Comparison of ENCODE assay signal across 11 mouse cellular contexts in the genomic region with DNA sequence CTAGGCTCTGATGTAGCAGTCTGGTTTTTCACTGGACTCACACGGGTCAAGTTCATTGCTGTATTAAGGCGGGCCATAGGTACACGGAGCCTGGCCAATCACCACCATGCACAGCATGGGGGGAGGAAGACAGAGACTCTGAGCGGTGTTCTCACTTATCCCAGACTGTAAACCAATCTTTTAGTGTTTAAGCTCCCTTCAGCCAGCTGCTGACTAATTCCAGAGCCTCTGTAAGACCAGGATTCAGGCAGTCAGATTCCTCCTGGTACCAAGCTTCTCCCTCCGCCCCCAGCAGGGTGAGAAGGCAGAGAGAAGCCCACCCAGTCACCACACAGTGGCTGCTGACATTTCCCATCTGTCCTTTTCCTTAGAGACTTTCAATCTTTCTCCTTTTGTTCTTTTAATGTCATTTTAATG. TPM values are rescaled to one million over a fixed set of nuclear protein-coding genes. Genes with fewer than 3 reads are reported as not detected.
DNase-seq lines count a peak whose midpoint lies in the region; ATAC-seq and TF ChIP-seq lines count a peak whose summit lies in the region.
"Had no signal": no experiment of that assay in that cellular context is flagged by ENCODE, and none has a peak within 500 bp of the region (broad histone marks: within the 10 kb centered on the region; RNA-seq: fewer than 3 reads in every experiment).

No protein-coding gene starts in this region.

- no peak overlapping the region for H3K27ac ChIP-seq in kidney, postnatal 0 days
- no peak overlapping the region for H3K27ac ChIP-seq in embryonic facial prominence, embryonic 11.5 days (replicated peaks; ENCODE audit: low read depth, low read length)
- no peak overlapping the region for H3K27ac ChIP-seq in limb, embryonic 12.5 days
- H3K27ac ChIP-seq in heart, adult 2 months, result no peak overlapping the region
- H3K27ac ChIP-seq: liver, embryonic 14.5 days had no signal

- H3K36me3 ChIP-seq in kidney, postnatal 0 days (ENCODE audit: insufficient read depth, low read length), result no peaks in the 10 kb centered on the region
- no peaks in the 10 kb centered on the region for H3K36me3 ChIP-seq in embryonic facial prominence, embryonic 11.5 days (replicated peaks; ENCODE audit: control insufficient read depth, insufficient read depth, low read depth, low read length)
- H3K36me3 ChIP-seq in limb, embryonic 12.5 days, result no peaks in the 10 kb centered on the region
- no peaks in the 10 kb centered on the region for H3K36me3 ChIP-seq in heart, adult 2 months (ENCODE audit: control insufficient read depth, insufficient read depth, low read length)

- intact Hi-C loops in heart, adult 2 months (cut with DNase I), result no loop called here

- TF ChIP-seq CTCF in kidney, postnatal 0 days (IDR thresholded peaks at IDR 0.05; ENCODE audit: low read depth), result no peak
- no peak for TF ChIP-seq CTCF in heart, adult 2 months (IDR thresholded peaks at IDR 0.05)

- no peak overlapping the region for H3K4me3 ChIP-seq in kidney, postnatal 0 days (replicated peaks; ENCODE audit: low read depth, low read length)
- no peak overlapping the region for H3K4me3 ChIP-seq in embryonic facial prominence, embryonic 11.5 days (ENCODE audit: low read depth, low read length)
- no peak overlapping the region for H3K4me3 ChIP-seq in limb, embryonic 12.5 days (replicated peaks)
- no peak overlapping the region for H3K4me3 ChIP-seq in heart, adult 2 months

- 25% methylated on average over 5 of the region's 5 CpGs for WGBS in kidney, postnatal 0 days
- WGBS in embryonic facial prominence, embryonic 11.5 days, result 38% methylated on average over 5 of the region's 5 CpGs
- 34% methylated on average over 5 of the region's 5 CpGs for WGBS in limb, embryonic 12.5 days
- 38% methylated on average over 5 of the region's 5 CpGs for WGBS in heart, adult 2 months

- no peak for TF ChIP-seq EP300 in heart, adult 2 months (IDR thresholded peaks at IDR 0.05; ENCODE audit: insufficient read depth, low read depth, low read length)

- H3K9me3 ChIP-seq in kidney, postnatal 0 days (replicated peaks; ENCODE audit: low read length), result no peaks in the 10 kb centered on the region
- H3K9me3 ChIP-seq in embryonic facial prominence, embryonic 11.5 days (replicated peaks; ENCODE audit: control insufficient read depth, low read length), result no peaks in the 10 kb centered on the region
- H3K9me3 ChIP-seq in limb, embryonic 12.5 days, result no peaks in the 10 kb centered on the region

- H3K9ac ChIP-seq in kidney, postnatal 0 days (ENCODE audit: low read depth, low read length), result no peak overlapping the region
- no peak overlapping the region for H3K9ac ChIP-seq in embryonic facial prominence, embryonic 11.5 days (replicated peaks; ENCODE audit: low read length)
- H3K9ac ChIP-seq in limb, embryonic 12.5 days (replicated peaks), result no peak overlapping the region
- H3K9ac ChIP-seq in heart, adult 2 months (ENCODE audit: low read depth, low read length), result no peak overlapping the region
- H3K9ac ChIP-seq: liver, embryonic 14.5 days had no signal

- no peaks in the 10 kb centered on the region for H3K79me2 ChIP-seq in heart, adult 2 months (replicated peaks; ENCODE audit: control insufficient read depth, insufficient read depth, low read length)

- no peak for TF ChIP-seq POLR2A in heart, adult 2 months (IDR thresholded peaks at IDR 0.05; ENCODE audit: insufficient read depth, low read depth, low read length)

- H3K4me2 ChIP-seq in kidney, postnatal 0 days (ENCODE audit: low read length), result no peak overlapping the region
- no peak overlapping the region for H3K4me2 ChIP-seq in embryonic facial prominence, embryonic 11.5 days (ENCODE audit: low read depth, low read length)
- no peak overlapping the region for H3K4me2 ChIP-seq in limb, embryonic 12.5 days

- no peak for ATAC-seq in kidney, postnatal 0 days (replicated peaks; ENCODE audit: low FRiP score, low read depth)
- peak; percentile 56 for ATAC-seq in embryonic facial prominence, embryonic 11.5 days (replicated peaks; ENCODE audit: insufficient number of reproducible peaks, low FRiP score, low TSS enrichment, low read depth)
- peak; percentile 84 for ATAC-seq in limb, embryonic 12.5 days (ENCODE audit: insufficient number of reproducible peaks, insufficient read depth, low FRiP score, low TSS enrichment, low read depth)

- H3K4me1 ChIP-seq in kidney, postnatal 0 days (replicated peaks; ENCODE audit: insufficient read depth, low read length), result no peaks in the 10 kb centered on the region
- no peaks in the 10 kb centered on the region for H3K4me1 ChIP-seq in embryonic facial prominence, embryonic 11.5 days (ENCODE audit: control insufficient read depth, insufficient read depth, low read length)
- H3K4me1 ChIP-seq in limb, embryonic 12.5 days (replicated peaks), result no peaks in the 10 kb centered on the region; the same call in 1 of the 2 replicates
- no peaks in the 10 kb centered on the region; the same call in 1 of the 2 replicates for H3K4me1 ChIP-seq in heart, adult 2 months (ENCODE audit: control insufficient read depth, insufficient read depth, low read length)

- H3K27me3 ChIP-seq in kidney, postnatal 0 days (ENCODE audit: insufficient read depth, low read length), result no peaks in the 10 kb centered on the region
- H3K27me3 ChIP-seq in embryonic facial prominence, embryonic 11.5 days (ENCODE audit: control insufficient read depth, insufficient read depth, low read length), result no peaks in the 10 kb centered on the region
- H3K27me3 ChIP-seq in limb, embryonic 12.5 days, result 0 out of 2 replicates have a peak, but pooled peaks cover 4% of the 10 kb centered on the region
- no peaks in the 10 kb centered on the region for H3K27me3 ChIP-seq in heart, adult 2 months (ENCODE audit: control insufficient read depth, insufficient read depth, low read length)

- DNase-seq in kidney, postnatal 0 days (ENCODE audit: low spot score), result peak; percentile 10
- DNase-seq in kidney, postnatal 10 days, result no peak
- peak; percentile 32 for DNase-seq in R1 (ENCODE audit: low read depth, low spot score)
- DNase-seq in embryonic facial prominence, embryonic 11.5 days (ENCODE audit: low spot score), result peak; percentile 32
- no peak for DNase-seq in adrenal gland, postnatal 25 days
- DNase-seq in cerebellum, postnatal 14 days, result no peak
- no peak for DNase-seq in heart, adult 2 months
- DNase-seq: cerebellum, postnatal 25 days; thymus, adult 2 months had no signal

RNA-seq across cellular contexts. Expression of gene Nsmce3, which starts 22.9 kb away (rescaled TPM):
- polyA plus RNA-seq in kidney, postnatal 0 days (2015; fragmentation: Nextera tagmentation; extraction: Ambion mirVana), result 10.1 TPM in 2 replicates
- polyA plus RNA-seq in embryonic facial prominence, embryonic 11.5 days (2014; fragmentation: Nextera tagmentation; extraction: Ambion mirVana), result 13.5 and 14.9 TPM in 2 replicates
- polyA plus RNA-seq in limb, embryonic 12.5 days (2016; fragmentation: Nextera tagmentation; extraction: Ambion mirVana), result 11.6 and 12.0 TPM in 2 replicates
- 7.1 and 8.7 TPM in 2 replicates for total RNA-seq in adrenal gland, postnatal 25 days (2021)
- total RNA-seq in heart, adult 2 months (2021), result 1 to 10 TPM; 2.9 to 3.0 TPM
- polyA plus RNA-seq in heart, adult 2 months (2012; rRNA removed), result 2.5 and 2.6 TPM in 2 replicates

Comparison
In these comparisons a context has a peak if more than half of its experiments do, and no peak if none do; other contexts are left out.
1. DNase-seq: peak in kidney, postnatal 0 days (single experiment), R1 (single experiment) and embryonic facial prominence, embryonic 11.5 days (single experiment); none in kidney, postnatal 10 days (single experiment), adrenal gland, postnatal 25 days (single experiment), cerebellum, postnatal 14 days (0 of 2) and heart, adult 2 months (0 of 2).